Mouse (Mus musculus) intestine, postnatal 0 days (tissue): ENCODE data around the gene 1700011L22Rik. TPM values are rescaled to one million over a fixed set of nuclear protein-coding genes. Genes with fewer than 3 reads are reported as not detected.

ENCODE experiments used
- ATAC-seq: fragments of 200-750 bp; cut with Nextera tagmentation; 2 replicates; pipeline ENCODE4 v1.8.0; 2017; ENCODE audit warnings: mild to moderate bottlenecking, moderate TSS enrichment, moderate library complexity
- H3K27ac ChIP-seq: fragments of 300-500 bp; sonication (generic); 2 replicates; pipeline ENCODE4 v1.5.1; 2014; ENCODE audit warnings: mild to moderate bottlenecking, low read depth, low read length, moderate library complexity
- H3K27me3 ChIP-seq: fragments of 300-500 bp; sonication (generic); replicated peaks from 2 replicates; pipeline ENCODE4 v1.6.1; 2014; ENCODE audit warnings: low read length, mixed read lengths; ENCODE audit not compliant: control insufficient read depth, insufficient read depth
- H3K36me3 ChIP-seq: fragments of 300-500 bp; sonication (generic); 2 replicates; pipeline ENCODE4 v1.6.1; 2014; ENCODE audit warnings: mild to moderate bottlenecking, moderate library complexity; ENCODE audit not compliant: control insufficient read depth, insufficient read depth
- H3K4me1 ChIP-seq: fragments of 300-500 bp; sonication (generic); replicated peaks from 2 replicates; pipeline ENCODE4 v1.6.1; 2014; ENCODE audit warnings: antibody characterized with exemption, low read length, mixed read lengths; ENCODE audit not compliant: control insufficient read depth, insufficient read depth
- H3K4me2 ChIP-seq: fragments of 300-500 bp; sonication (generic); replicated peaks from 2 replicates; pipeline ENCODE4 v1.6.1; 2014; ENCODE audit warnings: low read depth, mild to moderate bottlenecking, moderate library complexity
- H3K4me3 ChIP-seq: fragments of 300-500 bp; sonication (generic); 2 replicates; pipeline ENCODE4 v1.5.1; 2014; ENCODE audit warnings: low read depth, low read length
- H3K9ac ChIP-seq: fragments of 300-500 bp; sonication (generic); 2 replicates; pipeline ENCODE4 v1.6.1; 2014; ENCODE audit warnings: mild to moderate bottlenecking, low read depth, low read length
- H3K9me3 ChIP-seq: fragments of 300-500 bp; sonication (generic); 2 replicates; pipeline ENCODE4 v1.6.1; 2016; ENCODE audit warnings: mixed run types; ENCODE audit not compliant: control insufficient read depth
- CTCF ChIP-seq: sonication (generic); IDR thresholded peaks from 2 replicates; pipeline ENCODE4 v1.5.1; 2016; ENCODE audit warnings: low read depth, mild to moderate bottlenecking, control low read depth, antibody characterized with exemption, moderate library complexity
- WGBS: fragments of 180-500 bp; shearing (Covaris S2); extraction: QIAGEN DNeasy Blood & Tissue Kit; methylation state at CpG from one replicate; pipeline ENCODE4 v1.1.7; 2014; 5-methylcytosine and 5-hydroxymethylcytosine counted together
- polyA plus RNA-seq: library from polyadenylated mRNA; unstranded; fragments of >200 nt; fragmentation: Nextera tagmentation; extraction: Ambion mirVana; gene quantifications from 2 replicates; pipeline ENCODE4 v1.2.1, GENCODE M21; 2015

1700011L22Rik gene
- not detected in 2 replicates for polyA plus RNA-seq

- Histone ChIP-seq H3K4me1 (no peaks in the 10 kb centered on the region), H3K36me3 (no peaks in the 10 kb centered on the region), H3K27me3 (no peaks in the 10 kb centered on the region), H3K4me2 (no peak within 1 kb of the TSS), H3K9ac (no peak within 1 kb of the TSS), H3K9me3 (no peaks in the 10 kb centered on the region), H3K27ac (no peak within 1 kb of the TSS), H3K4me3 (no peak within 1 kb of the TSS)
- no peak for TF ChIP-seq CTCF
- WGBS = 62% methylated on average over 6 of the region's 6 CpGs
- no peak for ATAC-seq
These were observed at the start of gene 1700011L22Rik for GRCm38 (mm10) chr8:79248470-79248869. 1700011L22Rik (minus strand) TSS chr8:79248570.

DNA sequence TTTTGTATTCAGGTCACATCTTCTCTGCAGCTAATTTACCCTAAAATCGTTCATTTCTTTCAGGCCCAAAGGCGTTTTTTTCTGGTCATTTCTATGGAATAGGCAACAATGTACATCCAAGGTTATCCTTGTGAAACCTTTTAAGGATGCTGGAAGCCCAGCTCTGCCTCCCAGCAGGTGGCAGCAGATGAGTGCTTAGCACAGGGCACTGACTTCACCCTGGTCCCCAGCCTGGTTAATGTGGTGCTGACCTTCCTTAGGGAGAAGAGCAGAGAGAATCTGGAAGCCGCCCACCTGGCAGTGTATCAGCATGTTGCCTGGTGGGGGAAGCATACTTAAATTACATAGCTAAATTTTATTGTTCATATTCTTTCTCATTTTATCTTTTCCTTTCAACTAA lies 49.4 kb upstream of the 1700011L22Rik start:
- WGBS = 44% methylated on average over 3 of the region's 3 CpGs
- Histone ChIP-seq H3K4me3 (no peak overlapping the region), H3K9ac (no peak overlapping the region), H3K4me1 (0 out of 2 replicates have a peak, but pooled peaks cover 6% of the 10 kb centered on the region), H3K27ac (no peak overlapping the region), H3K27me3 (no peaks in the 10 kb centered on the region), H3K4me2 (no peak overlapping the region), H3K36me3 (no peaks in the 10 kb centered on the region), H3K9me3 (no peaks in the 10 kb centered on the region)
- peak; percentile 96 for TF ChIP-seq CTCF
- no peak for ATAC-seq

- 8% methylated on average over 18 of the region's 18 CpGs for WGBS
- Histone ChIP-seq H3K9ac (peak overlapping the region; percentile 62), H3K36me3 (no peaks in the 10 kb centered on the region), H3K4me3 (peak overlapping the region; percentile 60), H3K27ac (peak overlapping the region; percentile 92), H3K27me3 (no peaks in the 10 kb centered on the region), H3K9me3 (no peaks in the 10 kb centered on the region), H3K4me1 (0 out of 2 replicates have a peak, but pooled peaks cover 3% of the 10 kb centered on the region), H3K4me2 (peak overlapping the region; percentile 75)
- TF ChIP-seq CTCF = 0 out of 2 replicates have a peak, but pooled peaks have one; percentile 10
- ATAC-seq = peak; percentile 46
These were observed 47.1 kb upstream of the 1700011L22Rik start for GRCm38 (mm10) chr8:79295276-79296105.

DNA sequence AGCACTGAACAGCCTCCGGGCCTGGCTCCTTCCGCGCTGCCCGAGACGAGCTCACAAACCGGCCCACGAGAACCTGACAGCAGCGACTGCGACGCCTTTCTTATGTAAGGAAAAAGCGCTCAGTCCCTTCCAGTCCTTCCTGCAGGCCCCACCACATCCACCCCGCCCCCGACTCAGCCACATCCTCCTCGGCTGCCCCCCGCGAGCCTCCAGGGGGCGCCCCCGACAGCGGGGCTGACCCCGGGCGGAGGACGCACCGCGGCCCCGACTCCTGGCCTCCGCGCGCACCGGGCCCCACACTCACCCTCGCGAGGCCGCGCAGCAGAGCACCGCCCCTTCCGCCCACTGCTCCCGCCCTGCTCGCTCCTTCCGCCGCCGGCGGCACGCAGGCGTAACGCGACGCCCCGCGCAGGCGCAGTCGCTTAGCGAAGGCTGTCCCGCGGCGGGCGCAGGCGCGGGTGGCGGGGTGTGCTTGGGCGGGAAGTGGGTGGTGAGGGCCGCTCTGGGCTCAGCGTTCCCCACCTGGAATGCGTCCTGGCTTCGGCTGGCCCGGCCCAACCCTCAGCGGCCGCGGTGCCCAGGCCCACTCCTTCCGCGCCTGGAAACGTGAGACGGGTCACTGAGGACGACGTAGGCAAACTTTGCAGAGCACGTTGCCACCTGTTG lies 46.4 kb upstream of the 1700011L22Rik start, which contains the start of gene Mmaa:
Gene Mmaa (minus strand): TSS at position 328 of the 666 bp plus-strand sequence.
- peak; percentile 99 for ATAC-seq
- H3K9ac ChIP-seq = peak within 1 kb of the TSS; percentile 76
- TF ChIP-seq CTCF = peak; percentile 80
- no peaks in the 10 kb centered on the region for H3K9me3 ChIP-seq
- 0 out of 2 replicates have a peak, but pooled peaks cover 3% of the 10 kb centered on the region for H3K4me1 ChIP-seq
- H3K27me3 ChIP-seq = no peaks in the 10 kb centered on the region
- peak within 1 kb of the TSS; percentile 92 for H3K27ac ChIP-seq
- peak within 1 kb of the TSS; percentile 60 for H3K4me3 ChIP-seq
- no peaks in the 10 kb centered on the region for H3K36me3 ChIP-seq
- peak within 1 kb of the TSS; percentile 75 for H3K4me2 ChIP-seq
- under 1% methylated on average over 74 of the region's 74 CpGs for WGBS

DNA sequence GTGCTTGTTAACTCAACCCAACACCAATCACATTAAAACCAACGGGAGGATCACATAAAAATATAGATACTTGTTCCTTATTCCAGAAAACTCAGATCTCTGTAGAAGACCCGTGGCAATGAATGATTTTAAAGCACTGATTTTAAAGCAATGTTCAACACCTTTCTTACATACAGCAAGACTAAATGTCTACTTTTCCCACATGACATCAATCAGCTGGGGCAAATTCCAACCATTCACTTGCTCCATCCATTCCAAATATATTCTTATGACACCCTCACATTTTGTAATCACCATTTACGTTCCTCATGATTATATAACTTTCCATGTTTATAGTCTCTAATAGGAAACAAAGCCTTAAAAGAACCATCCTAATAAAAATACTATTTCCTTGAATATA lies 45.5 kb upstream of the 1700011L22Rik start:
- Histone ChIP-seq H3K4me1 (0 out of 2 replicates have a peak, but pooled peaks cover 3% of the 10 kb centered on the region), H3K36me3 (no peaks in the 10 kb centered on the region), H3K27ac (no peak overlapping the region), H3K9me3 (no peaks in the 10 kb centered on the region), H3K4me3 (peak overlapping the region; percentile 60), H3K4me2 (peak overlapping the region; percentile 75), H3K27me3 (no peaks in the 10 kb centered on the region), H3K9ac (no peak overlapping the region; the same call in 1 of the 2 replicates)
- no peak for ATAC-seq
- TF ChIP-seq CTCF = no peak
- WGBS = 34% methylated on average over 3 of the region's 3 CpGs

DNA sequence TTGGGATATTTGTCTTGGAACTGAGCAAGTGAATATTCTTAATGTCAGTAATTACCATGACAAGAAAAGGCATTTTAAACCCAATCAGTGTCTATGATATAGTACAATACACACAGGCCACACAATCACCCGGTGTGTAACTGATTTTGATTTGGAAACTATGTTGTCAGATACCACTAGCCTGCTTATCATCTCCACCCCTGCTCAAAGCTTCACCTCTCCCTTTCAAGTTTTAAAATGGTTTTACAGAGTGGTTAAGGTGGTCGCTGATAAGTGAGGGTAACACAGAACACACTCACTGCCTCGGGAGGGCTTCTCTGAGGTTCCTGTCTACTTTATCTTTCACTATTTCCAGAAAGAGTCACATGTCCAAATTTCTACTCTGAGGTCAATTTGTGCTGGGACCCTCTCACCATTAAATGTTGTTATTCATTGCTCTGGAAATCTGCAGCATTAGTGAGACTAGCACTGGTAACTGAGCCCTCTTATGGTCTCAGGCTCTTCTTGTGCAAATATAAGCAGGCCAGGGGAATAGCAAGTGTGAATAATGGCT lies 44.4 kb upstream of the 1700011L22Rik start:
- Histone ChIP-seq H3K27ac (no peak overlapping the region), H3K9me3 (no peaks in the 10 kb centered on the region), H3K36me3 (no peaks in the 10 kb centered on the region), H3K9ac (no peak overlapping the region), H3K4me3 (no peak overlapping the region), H3K4me1 (0 out of 2 replicates have a peak, but pooled peaks cover 3% of the 10 kb centered on the region), H3K27me3 (no peaks in the 10 kb centered on the region), H3K4me2 (no peak overlapping the region)
- no peak for ATAC-seq
- WGBS = 67% methylated on average over 3 of the region's 3 CpGs
- TF ChIP-seq CTCF = no peak
